Mouse (Mus musculus): ENCODE measurements at regions not wholly inside any gene's neighbourhood (a gene's known extent, or its start where the extent isn't known, plus 50 kb on each side); places are given as distances from the start of the nearest gene placed in this dataset.

DNA sequence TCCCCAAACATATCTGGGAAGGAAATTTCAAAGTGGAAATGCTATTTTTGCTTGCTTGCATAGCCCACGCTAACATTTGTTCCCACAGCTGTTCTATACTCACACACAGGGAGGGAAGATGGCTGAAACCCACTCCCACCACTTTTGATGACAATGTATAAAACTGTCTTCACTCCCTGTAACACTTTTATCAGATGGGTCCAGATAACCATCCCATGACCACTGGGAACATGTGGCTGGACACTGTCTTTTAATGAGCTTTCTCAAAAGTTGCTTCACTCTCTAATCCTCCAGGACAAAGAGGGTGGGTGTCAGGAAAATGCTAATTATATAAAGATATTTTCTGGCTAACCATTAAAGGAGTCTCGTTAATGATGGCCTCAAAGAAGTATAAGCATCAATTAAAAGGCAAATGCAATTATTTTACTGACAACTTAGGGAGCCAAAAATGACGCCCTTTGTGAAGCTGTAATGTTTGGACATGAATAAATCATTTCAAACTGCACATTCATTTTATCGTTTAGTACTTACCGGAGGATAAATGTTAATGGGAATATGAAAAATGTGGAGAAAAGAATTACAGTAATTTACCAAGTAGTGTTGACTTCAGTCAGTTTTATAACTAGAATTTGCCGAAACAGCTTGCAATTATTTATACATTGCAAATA, 210.8 kb upstream of the Slc39a10 start:
- POLR2A ChIA-PET: no interaction called here
- CTCF ChIA-PET: no interaction called here

DNA sequence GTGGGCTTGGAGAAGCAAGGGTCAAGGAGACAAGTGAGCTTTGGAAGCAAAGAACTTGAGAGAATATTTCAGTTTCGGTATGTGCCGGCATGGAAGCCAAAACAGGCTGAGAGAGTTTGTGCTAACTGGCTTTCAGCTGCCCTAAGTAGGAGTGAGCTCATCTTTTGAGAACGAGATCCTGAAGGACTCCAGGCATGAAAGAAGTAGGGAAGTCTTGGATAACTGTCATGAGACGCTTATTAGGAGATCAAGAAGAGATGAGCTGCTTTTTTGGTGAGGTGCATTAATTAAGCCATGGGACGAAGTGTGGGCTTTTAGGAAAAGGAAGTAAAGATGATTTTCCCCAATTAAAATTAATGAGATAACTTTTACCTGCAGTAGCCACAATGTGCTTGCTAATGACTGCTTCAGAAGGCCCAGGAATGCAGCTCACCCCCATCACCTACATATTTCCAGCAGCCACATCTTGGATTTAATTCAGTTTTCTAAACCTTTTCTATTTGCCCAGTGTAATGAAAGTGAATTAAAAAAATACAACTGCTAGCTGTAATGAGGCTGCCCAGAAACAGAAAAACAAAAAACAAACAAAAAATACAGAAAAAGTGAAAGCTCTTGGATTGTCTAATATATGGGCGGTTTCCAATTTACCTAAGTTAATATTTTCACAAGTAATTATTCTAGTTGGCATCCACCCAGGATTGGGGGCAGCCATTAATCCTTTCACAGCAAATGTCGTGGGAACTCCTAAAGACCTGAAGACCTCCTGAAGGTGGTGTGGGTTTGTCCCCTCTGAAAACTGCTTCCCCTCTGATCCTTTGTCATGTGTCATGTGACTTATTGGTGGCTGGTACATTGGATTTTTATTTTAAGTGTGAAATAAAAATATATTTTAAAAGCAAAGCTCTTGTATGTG, 204.7 kb upstream of the Slc39a10 start:
- POLR2A ChIA-PET: no interaction called here
- CTCF ChIA-PET: no interaction called here

DNA sequence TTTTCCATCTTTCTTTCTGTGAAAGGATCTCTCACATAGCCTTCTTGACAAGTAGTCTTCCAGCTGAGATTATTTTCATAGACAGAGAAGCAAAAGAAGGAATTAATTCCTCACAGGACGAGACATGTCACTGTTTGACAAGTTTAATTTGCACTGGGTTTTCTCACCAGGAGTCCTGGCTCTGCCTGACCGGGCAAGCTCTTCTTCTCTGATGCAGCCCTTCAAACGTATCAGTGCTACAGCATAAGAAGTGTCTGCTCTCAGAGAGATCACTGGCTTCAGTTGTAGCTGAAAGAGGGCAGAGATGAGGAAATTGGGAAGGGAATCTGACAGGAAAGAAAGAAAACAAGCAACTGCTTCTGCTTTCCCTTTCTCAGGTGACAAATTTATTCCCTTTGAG, 201.8 kb upstream of the Slc39a10 start:
- ChIA-PET POLR2A (no interaction called here), CTCF (no interaction called here)

DNA sequence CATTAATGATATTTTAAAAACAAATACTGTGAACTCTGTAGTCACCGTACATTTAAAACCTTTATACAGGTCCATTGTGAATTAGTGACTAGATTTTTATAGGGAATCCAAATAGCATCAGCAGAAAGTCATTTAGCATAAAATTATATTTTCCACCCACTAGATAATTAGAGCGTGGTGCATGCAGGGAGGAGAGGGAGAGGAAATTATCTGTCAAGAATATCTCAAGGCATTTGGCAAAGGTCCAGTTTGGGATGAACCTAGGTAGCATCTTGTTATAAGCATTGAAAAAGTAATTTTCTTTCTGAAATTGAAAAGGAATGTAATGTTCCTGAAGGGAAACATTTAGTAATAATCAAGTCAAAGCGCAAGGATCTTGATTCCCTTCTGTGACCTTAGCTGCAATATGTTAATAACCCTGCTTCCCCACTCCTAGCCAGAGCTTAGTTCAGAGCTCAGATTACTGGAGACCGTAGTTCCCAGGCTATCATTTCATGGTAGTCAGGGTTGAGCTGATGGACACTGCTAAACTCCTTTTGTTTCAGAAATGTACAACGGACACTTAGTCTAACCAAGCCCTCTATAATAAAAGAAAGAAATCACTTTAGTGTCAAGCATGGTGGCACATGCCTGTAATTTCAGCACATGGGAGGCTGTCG, 200.8 kb upstream of the Slc39a10 start:
- POLR2A ChIA-PET: no interaction called here
- CTCF ChIA-PET: no interaction called here

DNA sequence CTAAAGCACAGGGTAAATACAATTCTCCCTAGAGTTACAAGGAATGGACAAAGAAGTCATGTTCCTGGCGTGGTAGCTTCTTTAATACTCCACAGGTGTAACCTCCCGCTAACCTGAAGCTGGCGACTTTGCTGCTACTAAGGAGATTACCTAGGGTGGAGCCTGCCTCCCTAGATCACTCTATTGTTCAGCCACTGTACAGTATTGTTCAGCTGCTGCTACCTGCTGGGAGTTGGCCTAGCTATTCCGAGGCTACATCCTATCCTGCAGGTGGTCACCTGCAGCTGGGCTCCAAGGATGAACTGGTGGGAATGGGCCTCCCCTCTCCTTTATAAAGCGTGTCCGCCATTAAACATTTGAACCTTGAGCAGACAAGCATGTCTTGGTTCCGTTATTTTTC, 183.8 kb upstream of the Slc39a10 start:
- CTCF ChIA-PET: interaction anchor here in 1 of 4 experiments (0.6 kb wide), 1 partner anchor 19 kb away, joined by 3 read pairs; no protein-coding TSS in a partner anchor
- POLR2A ChIA-PET: no interaction called here

DNA sequence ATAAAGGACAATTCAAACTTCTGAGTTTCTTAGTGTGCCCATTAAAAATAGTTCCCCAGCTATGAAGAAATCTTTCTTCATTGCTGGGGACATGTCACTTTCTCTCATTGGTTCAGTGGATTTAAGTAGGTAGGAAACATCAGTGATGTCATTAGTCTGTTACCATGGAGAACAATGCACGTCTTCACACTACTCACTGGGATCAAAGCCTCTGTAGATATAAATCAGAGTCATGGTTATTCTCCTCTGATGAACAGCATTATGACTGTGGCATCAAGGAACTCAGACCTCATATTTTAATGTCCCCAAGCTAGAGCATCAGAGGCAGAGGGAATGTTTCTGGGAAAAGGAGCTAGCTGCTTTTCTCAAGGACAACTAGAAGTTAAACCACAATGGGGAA, 165.5 kb upstream of the Slc39a10 start:
- POLR2A ChIA-PET: no interaction called here
- CTCF ChIA-PET: interaction anchor here in 1 of 4 experiments (0.6 kb wide), 1 partner anchor 1868 kb away, joined by 3 read pairs; no protein-coding TSS in a partner anchor

DNA sequence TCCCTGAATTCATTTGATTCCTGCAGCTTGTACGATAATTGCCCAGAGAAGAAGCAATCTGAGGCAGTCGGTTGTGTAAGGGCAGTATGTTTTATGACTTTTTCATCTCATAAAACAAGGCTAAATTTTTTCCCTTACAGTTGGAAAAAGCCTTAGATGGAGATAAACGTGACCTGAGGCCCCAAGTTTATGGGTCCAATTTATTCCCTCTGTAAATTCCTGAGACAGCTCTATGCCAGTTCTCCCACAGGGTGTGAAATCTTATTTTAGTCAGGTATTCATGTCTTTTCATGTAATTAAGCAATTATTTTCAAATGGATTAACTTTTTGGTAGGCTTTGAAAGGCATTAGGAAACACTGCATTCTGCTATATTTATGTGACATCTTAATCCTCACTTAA, 164.7 kb upstream of the Slc39a10 start:
- CTCF ChIA-PET: interaction anchor here in 1 of 4 experiments (0.6 kb wide), 1 partner anchor 19 kb away, joined by 3 read pairs; no protein-coding TSS in a partner anchor
- POLR2A ChIA-PET: no interaction called here

DNA sequence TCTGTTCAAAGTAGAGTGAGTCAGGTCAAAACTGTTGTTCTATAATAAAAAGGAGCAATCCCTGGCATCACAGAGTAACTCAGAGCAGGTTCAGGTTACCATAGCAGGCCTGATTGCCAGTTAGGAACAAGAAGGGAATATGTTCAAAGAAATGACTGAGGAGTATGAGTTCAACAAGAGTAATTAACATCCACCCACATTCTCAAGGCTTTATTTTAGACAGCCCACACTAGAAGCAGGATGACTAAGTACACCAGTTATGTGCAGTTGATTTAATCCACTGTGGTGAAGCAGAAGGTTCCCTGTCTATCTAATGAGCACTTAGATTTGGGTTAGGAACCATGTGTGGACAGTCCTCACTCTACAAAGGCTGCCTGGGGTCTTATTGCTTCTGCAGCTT, 158.5 kb upstream of the Slc39a10 start:
- ChIA-PET POLR2A (no interaction called here), CTCF (no interaction called here)

DNA sequence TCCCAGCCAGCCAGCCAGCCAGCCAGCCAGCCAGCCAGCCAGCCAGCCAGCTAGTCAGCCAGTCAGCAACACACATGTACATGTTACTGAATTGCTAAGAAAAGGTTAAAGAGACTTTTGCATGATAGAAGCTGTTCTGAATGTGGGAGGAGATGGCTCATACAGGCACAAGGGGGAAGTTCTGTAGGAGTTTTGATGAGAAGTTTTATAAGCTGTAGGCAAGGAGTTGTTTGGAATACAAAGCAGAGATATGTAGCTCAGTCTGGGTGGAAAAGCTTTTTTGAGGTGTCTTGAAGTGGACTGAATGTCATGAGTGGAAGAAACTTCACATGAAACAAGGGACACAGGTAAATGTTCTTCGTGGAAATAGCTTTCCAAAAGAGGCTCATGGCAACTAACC, 157.8 kb upstream of the Slc39a10 start:
- ChIA-PET CTCF (no interaction called here), POLR2A (no interaction called here)

DNA sequence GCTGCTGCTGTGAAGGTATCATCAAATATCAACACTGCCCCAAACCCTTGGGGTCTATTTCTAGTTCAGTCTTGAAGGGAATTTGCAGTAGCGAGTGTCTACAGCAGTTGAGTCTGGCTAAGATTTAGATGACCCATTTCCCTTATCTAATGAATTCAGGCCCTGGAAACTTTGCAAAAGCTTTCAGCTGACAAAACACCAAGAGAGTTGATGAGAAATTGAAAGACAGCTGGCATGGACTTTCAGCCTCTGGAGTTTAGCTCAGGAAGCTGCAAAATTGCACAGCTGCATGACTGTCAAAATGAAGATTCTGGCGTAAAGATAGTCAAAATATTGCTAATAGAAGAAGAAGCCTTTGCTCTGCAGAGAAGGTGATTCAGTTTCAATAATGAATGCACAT, 144.9 kb upstream of the Slc39a10 start:
- POLR2A ChIA-PET: interaction anchor here in 1 of 4 experiments (0.5 to 0.6 kb wide), 2 partner anchors 154 to 163 kb away, joined by 3 to 6 read pairs; no protein-coding TSS in a partner anchor

DNA sequence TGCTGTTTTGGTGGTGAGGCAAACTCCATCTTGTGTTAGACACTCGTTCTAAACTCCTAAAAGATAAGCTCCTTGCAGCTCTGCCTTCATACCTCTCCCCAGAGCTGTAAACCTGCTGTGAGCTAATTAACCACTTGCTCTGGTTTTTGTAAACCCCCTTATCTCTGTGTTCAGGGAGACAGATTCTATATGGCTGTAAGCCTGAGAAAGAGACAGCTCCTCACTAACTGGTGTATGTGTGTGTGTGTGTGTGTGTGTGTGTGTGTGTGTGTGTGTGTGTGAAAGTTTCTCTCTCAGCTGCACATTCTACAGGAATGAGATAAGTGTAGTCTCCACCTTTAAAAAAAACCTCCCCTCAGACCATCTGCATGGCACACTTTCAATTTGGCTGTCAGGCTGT, 126.7 kb upstream of the Slc39a10 start:
- POLR2A ChIA-PET: no interaction called here
- CTCF ChIA-PET: no interaction called here

More for the DNA sequence above, 144.9 kb upstream of the Slc39a10 start:
- CTCF ChIA-PET: no interaction called here

DNA sequence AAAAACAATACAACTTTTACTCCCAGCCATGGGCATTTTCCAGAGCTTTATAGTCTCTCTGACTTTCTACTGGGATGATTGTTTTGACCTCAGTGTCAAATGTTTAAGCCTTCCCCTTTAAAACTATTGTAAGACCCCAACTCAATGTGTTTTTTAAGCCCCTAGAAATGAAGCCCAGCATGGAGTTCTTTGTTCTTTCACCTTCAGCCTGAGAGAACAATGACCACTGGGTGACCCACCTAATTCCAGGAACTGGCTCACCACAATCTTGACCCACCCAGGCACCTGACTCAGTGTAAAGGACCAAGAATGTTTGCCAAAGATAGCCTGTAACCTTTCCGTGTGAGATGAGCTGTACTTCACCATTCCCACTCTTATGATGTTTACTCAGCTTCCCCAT, 121.9 kb upstream of the Slc39a10 start:
- POLR2A ChIA-PET: no interaction called here
- CTCF ChIA-PET: no interaction called here

DNA sequence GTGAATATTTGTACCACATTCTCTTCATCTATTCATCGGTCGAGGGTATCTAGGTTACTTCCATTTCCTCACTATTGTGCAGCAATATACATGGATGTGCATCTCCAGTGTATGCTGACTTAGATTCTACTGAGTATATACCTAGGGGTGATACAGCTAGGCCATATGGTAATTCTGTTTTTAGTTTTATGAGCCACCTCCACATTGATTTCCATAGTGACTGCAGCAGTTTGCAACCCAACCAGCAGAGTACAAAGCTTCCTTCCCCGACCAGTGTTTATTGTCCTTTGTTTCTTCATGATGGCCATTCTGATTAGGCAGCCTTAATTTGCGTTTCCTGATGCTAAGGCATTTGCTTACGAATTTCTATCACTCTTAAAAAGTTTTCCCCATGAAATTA, 111.1 kb upstream of the Slc39a10 start:
- POLR2A ChIA-PET: no interaction called here
- CTCF ChIA-PET: interaction anchor here in 1 of 4 experiments (0.6 kb wide), 1 partner anchor 662 kb away, joined by 4 read pairs; no protein-coding TSS in a partner anchor

DNA sequence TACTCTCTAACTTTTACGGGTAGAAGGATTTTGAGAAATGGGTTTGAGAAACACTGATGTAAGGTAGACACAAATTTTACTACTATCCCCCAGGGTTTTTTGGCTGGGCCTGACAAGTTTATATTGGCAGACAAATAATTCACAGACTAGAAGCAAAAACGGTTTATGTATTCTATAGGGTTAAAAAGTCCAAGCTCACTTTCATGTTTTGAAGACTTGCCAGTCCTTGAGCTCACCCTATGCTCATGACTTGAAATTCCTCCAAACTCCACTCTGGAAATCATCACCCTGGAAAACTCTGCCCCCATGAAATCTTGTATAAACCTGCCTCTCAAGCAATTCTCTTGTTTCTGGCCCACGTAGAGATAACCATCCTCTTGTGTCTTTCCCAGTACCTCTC, 106.7 kb upstream of the Slc39a10 start:
- CTCF ChIA-PET: no interaction called here

DNA sequence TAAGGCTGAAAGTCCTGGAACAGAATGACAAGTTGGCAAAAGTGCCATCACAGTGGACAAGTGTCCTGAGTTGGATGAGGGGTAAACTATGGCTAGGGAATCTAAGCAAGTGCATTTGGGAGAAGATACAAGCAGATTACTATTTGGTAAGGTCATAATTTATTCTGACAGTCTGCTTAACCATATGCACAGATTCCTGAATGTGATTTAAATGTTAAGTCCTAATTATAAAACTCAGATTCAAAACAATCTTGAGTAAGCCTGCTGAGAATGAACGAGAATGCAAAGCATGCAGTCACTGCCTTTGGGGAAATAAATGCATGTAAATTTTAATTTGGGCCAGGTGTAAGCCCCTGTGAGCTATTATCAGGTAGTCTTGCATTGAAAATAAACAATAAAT, 93.3 kb upstream of the Slc39a10 start:
- ChIA-PET POLR2A (no interaction called here), CTCF (no interaction called here)

More for the DNA sequence above, 106.7 kb upstream of the Slc39a10 start:
- POLR2A ChIA-PET: no interaction called here

DNA sequence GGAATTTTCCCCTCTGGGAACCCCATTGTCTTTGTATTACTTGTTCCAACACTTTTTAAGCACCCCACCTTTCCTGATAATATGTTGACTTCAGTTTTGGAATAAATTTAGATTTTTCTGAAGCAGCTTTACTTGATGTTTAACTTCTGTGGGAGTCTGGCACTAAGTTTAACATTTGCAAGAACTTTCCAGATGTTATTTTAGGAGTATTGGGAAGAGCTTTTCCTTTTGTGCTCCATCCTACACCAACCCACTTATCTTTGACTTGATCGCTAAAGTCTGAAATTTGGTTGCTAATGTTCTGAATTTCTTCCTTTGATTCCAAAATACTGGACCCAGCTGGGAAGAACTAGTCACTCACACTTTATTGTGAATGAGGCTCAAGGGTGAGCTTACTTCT, 90.4 kb upstream of the Slc39a10 start:
- ChIA-PET CTCF (no interaction called here), POLR2A (no interaction called here)

DNA sequence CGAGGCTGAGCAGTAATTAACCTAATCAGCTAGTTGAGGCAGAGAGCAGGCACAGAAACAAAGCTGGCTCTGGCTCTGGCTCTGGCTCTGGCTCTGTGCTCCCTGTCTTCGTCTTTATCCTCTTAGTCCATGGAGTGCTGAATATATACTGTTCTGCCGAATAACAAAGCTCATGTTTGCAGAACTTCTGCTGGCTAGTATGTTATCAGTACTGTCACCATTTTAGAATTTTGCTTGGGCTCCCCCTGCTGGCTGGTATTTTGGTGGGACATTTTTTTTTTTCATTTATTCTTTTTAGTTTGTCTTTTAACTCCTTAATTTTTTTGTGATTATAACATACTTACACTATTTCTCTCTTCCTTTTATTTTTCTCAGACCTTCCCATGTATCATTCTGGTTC, 77.8 kb upstream of the Slc39a10 start:
- CTCF ChIA-PET: interaction anchor here (0.6 to 1.0 kb wide), 6 partner anchors 9 to 121 kb away, joined by 3 to 5 read pairs (median 3); no protein-coding TSS in a partner anchor
- POLR2A ChIA-PET: no interaction called here

DNA sequence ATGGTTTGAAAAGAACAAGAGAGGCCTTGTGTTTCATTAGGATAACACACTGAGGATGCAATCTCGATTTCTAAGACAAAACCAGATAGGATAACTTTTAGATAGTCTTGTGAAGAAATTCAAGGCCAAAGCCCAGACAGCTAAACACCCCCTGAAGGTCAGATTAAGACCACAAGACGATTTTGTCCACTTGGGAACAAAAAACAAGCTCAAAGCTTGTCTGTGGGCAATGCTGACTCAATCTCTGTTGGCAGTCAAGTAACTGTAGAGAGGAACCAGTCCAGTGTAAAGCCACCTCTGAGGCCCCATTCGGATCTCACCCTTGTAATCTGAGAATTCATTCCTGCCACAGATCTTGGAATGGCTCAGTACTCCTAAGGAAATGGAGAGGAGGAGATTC, 75.7 kb upstream of the Slc39a10 start:
- CTCF ChIA-PET: no interaction called here
- POLR2A ChIA-PET: no interaction called here

DNA sequence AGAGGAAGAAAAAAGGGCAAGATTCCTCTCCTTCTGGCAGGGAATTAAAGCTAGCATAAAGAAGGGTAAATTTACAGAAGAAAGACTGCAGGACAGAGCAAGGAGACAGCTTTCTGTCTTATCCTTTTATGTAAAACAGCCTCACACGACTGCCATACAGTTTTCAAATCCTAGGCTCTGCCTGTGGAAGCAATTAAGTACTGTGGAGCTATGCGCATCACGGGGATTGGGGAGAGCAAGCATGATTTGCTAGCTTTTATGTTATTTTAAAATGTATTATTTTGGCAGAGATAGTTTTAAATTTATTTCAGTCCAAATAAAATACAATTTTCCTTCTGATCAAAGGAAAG, 74.2 kb upstream of the Slc39a10 start:
- ChIA-PET CTCF (interaction anchor here in 1 of 4 experiments (0.9 kb wide), 1 partner anchor 117 kb away, joined by 4 read pairs; no protein-coding TSS in a partner anchor), POLR2A (interaction anchor here in 1 of 4 experiments (0.5 to 0.6 kb wide), 2 partner anchors 30 to 114 kb away, joined by 3 to 5 read pairs; no protein-coding TSS in a partner anchor)

Data from embryonic stem cell, embryonic (primary cell).